Mouse (Mus musculus): ENCODE data around the gene Ankrd40. TPM values are rescaled to one million over a fixed set of nuclear protein-coding genes. Genes with fewer than 3 reads are reported as not detected.

The Ankrd40 gene
- total RNA-seq, 2 experiments from 2014 or later: 12.2 to 22.2 TPM

GRCm38 (mm10) chr11:94390825-94391224 is 63.0 kb downstream of the Ankrd40 start:
- no peak for ATAC-seq (replicated peaks; ENCODE audit: low FRiP score, poor library complexity, severe bottlenecking)

Other genes starting within 250 kb of the Ankrd40 start
- gene Tob1, start 116.5 kb upstream of the Ankrd40 start, total RNA-seq (2015; ENCODE audit: low replicate concordance): 8.6 and 11.3 TPM in 2 replicates
- 6.8 and 8.5 TPM in 2 replicates for gene Tob1, start 116.5 kb upstream of the Ankrd40 start, total RNA-seq (2017; ENCODE audit: low replicate concordance)
- 0.42 TPM in 1 of 2 replicates, not detected in the other for gene Wfikkn2, start 82.0 kb upstream of the Ankrd40 start, total RNA-seq (2015; ENCODE audit: low replicate concordance)
- 0.51 and 0.53 TPM in 2 replicates for gene Wfikkn2, start 82.0 kb upstream of the Ankrd40 start, total RNA-seq (2017; ENCODE audit: low replicate concordance)
- not detected in 2 replicates for gene Gm21885, start 46.1 kb upstream of the Ankrd40 start, total RNA-seq (2015; ENCODE audit: low replicate concordance)
- not detected in 2 replicates for gene Gm21885, start 46.1 kb upstream of the Ankrd40 start, total RNA-seq (2017; ENCODE audit: low replicate concordance)
- 261 and 280 TPM in 2 replicates for gene Luc7l3, start 6.0 kb upstream of the Ankrd40 start, total RNA-seq (2015; ENCODE audit: low replicate concordance)
- 596 and 607 TPM in 2 replicates for gene Luc7l3, start 6.0 kb upstream of the Ankrd40 start, total RNA-seq (2017; ENCODE audit: low replicate concordance)
- gene Abcc3, start 65.0 kb downstream of the Ankrd40 start, total RNA-seq (2015; ENCODE audit: low replicate concordance): 2.9 and 6.7 TPM in 2 replicates
- 4.5 TPM in 1 of 2 replicates, not detected in the other for gene Abcc3, start 65.0 kb downstream of the Ankrd40 start, total RNA-seq (2017; ENCODE audit: low replicate concordance)
- 208 and 236 TPM in 2 replicates for gene Cacna1g, start 146.2 kb downstream of the Ankrd40 start, total RNA-seq (2015; ENCODE audit: low replicate concordance)
- gene Cacna1g, start 146.2 kb downstream of the Ankrd40 start, total RNA-seq (2017; ENCODE audit: low replicate concordance): 142 TPM in 2 replicates
- gene Spata20, start 158.2 kb downstream of the Ankrd40 start, total RNA-seq (2015; ENCODE audit: low replicate concordance): not detected in 2 replicates
- gene Spata20, start 158.2 kb downstream of the Ankrd40 start, total RNA-seq (2017; ENCODE audit: low replicate concordance): not detected in 2 replicates
- not detected in 2 replicates for gene Epn3, start 172.0 kb downstream of the Ankrd40 start, total RNA-seq (2015; ENCODE audit: low replicate concordance)
- gene Epn3, start 172.0 kb downstream of the Ankrd40 start, total RNA-seq (2017; ENCODE audit: low replicate concordance): not detected in 2 replicates
- gene Mycbpap, start 193.7 kb downstream of the Ankrd40 start, total RNA-seq (2015; ENCODE audit: low replicate concordance): not detected in 2 replicates
- gene Mycbpap, start 193.7 kb downstream of the Ankrd40 start, total RNA-seq (2017; ENCODE audit: low replicate concordance): not detected in 2 replicates
- 0.84 TPM in 1 of 2 replicates, not detected in the other for gene Rsad1, start 221.3 kb downstream of the Ankrd40 start, total RNA-seq (2015; ENCODE audit: low replicate concordance)
- gene Rsad1, start 221.3 kb downstream of the Ankrd40 start, total RNA-seq (2017; ENCODE audit: low replicate concordance): 0.23 and 0.26 TPM in 2 replicates
- gene Chad, start 237.0 kb downstream of the Ankrd40 start, total RNA-seq (2015; ENCODE audit: low replicate concordance): not detected in 2 replicates
- gene Chad, start 237.0 kb downstream of the Ankrd40 start, total RNA-seq (2017; ENCODE audit: low replicate concordance): not detected in 2 replicates

Data from erythroid progenitor cell, adult 5-6 weeks (primary cell).